Mouse (Mus musculus) neural tube, embryonic 11.5 days (tissue): Measurements from ENCODE around the gene Spag6. TPM values are rescaled to one million over a fixed set of nuclear protein-coding genes. Genes with fewer than 3 reads are reported as not detected.

Experiments used
- ATAC-seq: fragments of 200-750 bp; cut with Nextera tagmentation; 2 replicates; pipeline ENCODE4 v1.8.0; 2017; ENCODE audit warnings: moderate number of reproducible peaks, mild to moderate bottlenecking, moderate TSS enrichment, moderate library complexity; ENCODE audit not compliant: insufficient read depth, low FRiP score, low TSS enrichment
- DNase-seq: peaks from one replicate; pipeline ENCODE4 v3.0.0-alpha.2; 2015; ENCODE audit warnings: low spot score
- H3K27ac ChIP-seq: fragments of 300-500 bp; sonication (generic); 2 replicates; pipeline ENCODE4 v1.5.1; 2014; ENCODE audit warnings: low read depth, mild to moderate bottlenecking, low read length
- H3K27me3 ChIP-seq: fragments of 300-500 bp; sonication (generic); 2 replicates; pipeline ENCODE4 v1.6.1; 2014; ENCODE audit warnings: mild to moderate bottlenecking, low read length, mixed read lengths; ENCODE audit not compliant: control insufficient read depth, insufficient read depth
- H3K36me3 ChIP-seq: fragments of 300-500 bp; sonication (generic); 2 replicates; pipeline ENCODE4 v1.6.1; 2014; ENCODE audit warnings: mild to moderate bottlenecking, low read length, moderate library complexity, mixed read lengths; ENCODE audit not compliant: control insufficient read depth, insufficient read depth
- H3K4me1 ChIP-seq: fragments of 300-500 bp; sonication (generic); 2 replicates; pipeline ENCODE4 v1.6.1; 2014; ENCODE audit warnings: low read length, mixed read lengths; ENCODE audit not compliant: control insufficient read depth, insufficient read depth
- H3K4me2 ChIP-seq: fragments of 300-500 bp; sonication (generic); 2 replicates; pipeline ENCODE4 v1.6.1; 2014; ENCODE audit warnings: low read depth, mild to moderate bottlenecking, moderate library complexity
- H3K4me3 ChIP-seq: fragments of 300-500 bp; sonication (generic); 2 replicates; pipeline ENCODE4 v1.5.1; 2014; ENCODE audit warnings: low read depth, low read length
- H3K9ac ChIP-seq: fragments of 300-500 bp; sonication (generic); 2 replicates; pipeline ENCODE4 v1.6.1; 2014; ENCODE audit warnings: mild to moderate bottlenecking, low read length
- H3K9me3 ChIP-seq: fragments of 300-500 bp; sonication (generic); 2 replicates; pipeline ENCODE4 v1.6.1; 2016; ENCODE audit warnings: low read length; ENCODE audit not compliant: control insufficient read depth
- WGBS: fragments of 180-500 bp; shearing (Covaris S2); extraction: QIAGEN DNeasy Blood & Tissue Kit; methylation state at CpG from one replicate; pipeline ENCODE4 v1.1.7; 2014; 5-methylcytosine and 5-hydroxymethylcytosine counted together
- polyA plus RNA-seq: library from polyadenylated mRNA; unstranded; fragments of >200 nt; fragmentation: Nextera tagmentation; extraction: Ambion mirVana; gene quantifications from 2 replicates; pipeline ENCODE4 v1.2.1, GENCODE M21; 2014

Spag6 gene
- polyA plus RNA-seq, 1 experiment from 2014 or later = 0.21 TPM

GRCm38 (mm10) chr2:18766821-18767541 is 73.1 kb downstream of the Spag6 start:
- peaks cover 5% of the 10 kb centered on the region; the same call in 1 of the 2 replicates for H3K4me1 ChIP-seq
- H3K36me3 ChIP-seq = no peaks in the 10 kb centered on the region
- H3K9me3 ChIP-seq = no peaks in the 10 kb centered on the region
- ATAC-seq (peak; percentile 87), DNase-seq (peak; percentile 91)
- under 1% methylated on average over 56 of the region's 56 CpGs for WGBS
- H3K27me3 ChIP-seq = no peaks in the 10 kb centered on the region
- peak overlapping the region; percentile 56 for H3K4me2 ChIP-seq
- peak overlapping the region; percentile 98 for H3K9ac ChIP-seq
- H3K4me3 ChIP-seq = peak overlapping the region; percentile 64
- peak overlapping the region; percentile 96 for H3K27ac ChIP-seq

- WGBS = 87% methylated on average over 2 of the region's 2 CpGs
- H3K27me3 ChIP-seq = no peaks in the 10 kb centered on the region
- H3K27ac ChIP-seq = no peak overlapping the region
- H3K9ac ChIP-seq = no peak overlapping the region
- no peaks in the 10 kb centered on the region for H3K36me3 ChIP-seq
- no peak for DNase-seq
- H3K9me3 ChIP-seq = no peaks in the 10 kb centered on the region
- no peak for ATAC-seq
- H3K4me1 ChIP-seq = peaks cover 5% of the 10 kb centered on the region; the same call in 1 of the 2 replicates
- H3K4me3 ChIP-seq = no peak overlapping the region
- H3K4me2 ChIP-seq = no peak overlapping the region
Measured at GRCm38 (mm10) chr2:18768414-18768813, 74.6 kb downstream of the Spag6 start.

- 88% methylated on average over 8 of the region's 8 CpGs for WGBS
- H3K27me3 ChIP-seq = no peaks in the 10 kb centered on the region
- no peak overlapping the region for H3K9ac ChIP-seq
- ATAC-seq = no peak
- H3K9me3 ChIP-seq = no peaks in the 10 kb centered on the region
- no peak overlapping the region for H3K4me3 ChIP-seq
- DNase-seq = no peak
- no peak overlapping the region for H3K27ac ChIP-seq
- no peaks in the 10 kb centered on the region for H3K4me1 ChIP-seq
- no peaks in the 10 kb centered on the region for H3K36me3 ChIP-seq
- H3K4me2 ChIP-seq = no peak overlapping the region
Measured at GRCm38 (mm10) chr2:18772413-18772812, 78.6 kb downstream of the Spag6 start.

GRCm38 (mm10) chr2:18774326-18774725 is 80.5 kb downstream of the Spag6 start:
- Histone ChIP-seq H3K4me2 (no peak overlapping the region), H3K27me3 (peaks cover 3% of the 10 kb centered on the region; the same call in 1 of the 2 replicates), H3K4me1 (0 out of 2 replicates have a peak, but pooled peaks cover 4% of the 10 kb centered on the region), H3K4me3 (no peak overlapping the region), H3K27ac (no peak overlapping the region), H3K36me3 (no peaks in the 10 kb centered on the region), H3K9me3 (no peaks in the 10 kb centered on the region), H3K9ac (no peak overlapping the region)
- WGBS = 84% methylated on average over 6 of the region's 6 CpGs
- no peak for ATAC-seq
- DNase-seq = no peak

- WGBS = 24% methylated on average over 9 of the region's 9 CpGs
- Histone ChIP-seq H3K9me3 (no peaks in the 10 kb centered on the region), H3K4me3 (no peak overlapping the region), H3K4me1 (0 out of 2 replicates have a peak, but pooled peaks cover 4% of the 10 kb centered on the region), H3K27ac (no peak overlapping the region), H3K36me3 (no peaks in the 10 kb centered on the region), H3K27me3 (peaks cover 3% of the 10 kb centered on the region; the same call in 1 of the 2 replicates), H3K4me2 (no peak overlapping the region), H3K9ac (no peak overlapping the region)
- peak; percentile 80 for DNase-seq
- ATAC-seq = peak; percentile 86
Measured at GRCm38 (mm10) chr2:18778220-18778619, 84.4 kb downstream of the Spag6 start.

GRCm38 (mm10) chr2:18779830-18780229 is 86.0 kb downstream of the Spag6 start:
- H3K9ac ChIP-seq = no peak overlapping the region
- H3K4me2 ChIP-seq = no peak overlapping the region
- H3K27me3 ChIP-seq = peaks cover 3% of the 10 kb centered on the region; the same call in 1 of the 2 replicates
- H3K9me3 ChIP-seq = no peaks in the 10 kb centered on the region
- WGBS = 48% methylated on average over 3 of the region's 3 CpGs
- H3K4me3 ChIP-seq = no peak overlapping the region
- no peaks in the 10 kb centered on the region for H3K36me3 ChIP-seq
- H3K27ac ChIP-seq = no peak overlapping the region
- no peak for DNase-seq
- no peak for ATAC-seq
- 0 out of 2 replicates have a peak, but pooled peaks cover 4% of the 10 kb centered on the region for H3K4me1 ChIP-seq

GRCm38 (mm10) chr2:18781296-18781695 is 87.5 kb downstream of the Spag6 start:
- no peak overlapping the region for H3K4me2 ChIP-seq
- H3K27ac ChIP-seq = no peak overlapping the region
- no peak overlapping the region for H3K4me3 ChIP-seq
- DNase-seq (no peak), ATAC-seq (no peak)
- WGBS = 84% methylated on average over 7 of the region's 7 CpGs
- no peaks in the 10 kb centered on the region for H3K36me3 ChIP-seq
- peaks cover 3% of the 10 kb centered on the region; the same call in 1 of the 2 replicates for H3K27me3 ChIP-seq
- H3K9me3 ChIP-seq = no peaks in the 10 kb centered on the region
- 0 out of 2 replicates have a peak, but pooled peaks cover 4% of the 10 kb centered on the region for H3K4me1 ChIP-seq
- no peak overlapping the region for H3K9ac ChIP-seq

- ATAC-seq = no peak
- 77% methylated on average over 4 of the region's 4 CpGs for WGBS
Measured at GRCm38 (mm10) chr2:18794261-18794660, 100.4 kb downstream of the Spag6 start.

GRCm38 (mm10) chr2:18797776-18798175 is 103.9 kb downstream of the Spag6 start:
- H3K36me3 ChIP-seq = no peaks in the 10 kb centered on the region
- no peak for DNase-seq
- 39% methylated on average over 8 of the region's 8 CpGs for WGBS
- H3K4me3 ChIP-seq = no peak overlapping the region
- peaks cover 27% of the 10 kb centered on the region for H3K27me3 ChIP-seq
- ATAC-seq = no peak
- no peak overlapping the region for H3K9ac ChIP-seq
- no peak overlapping the region for H3K27ac ChIP-seq
- 0 out of 2 replicates have a peak overlapping the region, but pooled peaks have one; percentile 2 for H3K4me2 ChIP-seq
- peaks cover 23% of the 10 kb centered on the region for H3K4me1 ChIP-seq
- no peaks in the 10 kb centered on the region for H3K9me3 ChIP-seq

More at GRCm38 (mm10) chr2:18794261-18794660, 100.4 kb downstream of the Spag6 start:
- Histone ChIP-seq H3K9ac (no peak overlapping the region), H3K4me3 (no peak overlapping the region), H3K27ac (no peak overlapping the region), H3K9me3 (no peaks in the 10 kb centered on the region), H3K27me3 (peaks cover 4% of the 10 kb centered on the region), H3K36me3 (no peaks in the 10 kb centered on the region), H3K4me2 (no peak overlapping the region), H3K4me1 (peaks cover under 1% of the 10 kb centered on the region; the same call in 1 of the 2 replicates)
- no peak for DNase-seq
